Mouse (Mus musculus) gastrocnemius, adult 18-20 months (tissue): ENCODE results near the gene Gen1. TPM values are rescaled to one million over a fixed set of nuclear protein-coding genes. Genes with fewer than 3 reads are reported as not detected.

Experiments used
- DNase-seq: peaks from one replicate; pipeline ENCODE4 v3.0.0; 2021; ENCODE audit warnings: low spot score
- total RNA-seq, 2 experiments: library from RNA; stranded (reverse); gene quantifications; 2 replicates each; pipeline ENCODE4 v1.2.3; 2021

Gene Gen1
- total RNA-seq, 2 experiments from 2014 or later, result 2.4 to 4.6 TPM

DNA sequence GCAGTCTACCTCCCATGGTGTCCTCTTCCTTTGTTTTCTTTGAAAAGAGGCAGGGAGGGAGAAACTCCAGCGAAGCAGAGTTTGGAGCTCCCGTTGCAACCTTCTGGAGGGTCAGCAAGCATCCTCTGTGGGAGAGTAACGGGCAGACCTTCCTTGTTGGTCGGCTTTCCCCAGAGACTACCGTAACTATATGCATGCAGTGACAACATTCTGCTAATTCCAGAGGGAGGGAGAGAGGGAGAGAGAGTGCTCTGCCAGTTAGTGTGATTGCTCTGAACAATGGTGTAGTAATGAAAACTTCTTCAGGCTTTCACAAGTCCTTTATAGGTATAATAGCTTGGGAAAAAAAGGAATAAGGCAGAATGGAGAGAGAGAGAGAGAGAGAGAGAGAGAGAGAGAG, 40.9 kb downstream of the Gen1 start:
- DNase-seq, result no peak

DNA sequence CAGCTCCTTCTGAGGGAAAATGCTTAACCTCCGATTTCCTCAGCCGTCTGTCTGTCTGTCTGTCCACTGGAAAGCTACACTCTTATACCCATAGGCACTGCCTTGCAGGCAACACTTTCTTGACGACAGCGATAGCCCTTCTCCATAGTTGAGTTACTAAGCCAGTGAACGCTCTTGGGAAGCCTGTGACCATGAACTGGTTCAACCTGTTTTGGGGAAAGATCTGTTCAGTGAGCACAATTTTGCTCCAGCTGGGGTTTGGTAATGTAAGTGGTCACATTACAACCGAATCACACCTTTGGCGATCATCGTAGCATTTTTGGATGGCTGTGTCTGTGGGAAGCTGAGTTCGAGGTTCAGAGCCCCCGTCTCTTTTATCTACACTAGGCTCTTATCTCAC, 42.5 kb downstream of the Gen1 start:
- DNase-seq, result no peak

DNA sequence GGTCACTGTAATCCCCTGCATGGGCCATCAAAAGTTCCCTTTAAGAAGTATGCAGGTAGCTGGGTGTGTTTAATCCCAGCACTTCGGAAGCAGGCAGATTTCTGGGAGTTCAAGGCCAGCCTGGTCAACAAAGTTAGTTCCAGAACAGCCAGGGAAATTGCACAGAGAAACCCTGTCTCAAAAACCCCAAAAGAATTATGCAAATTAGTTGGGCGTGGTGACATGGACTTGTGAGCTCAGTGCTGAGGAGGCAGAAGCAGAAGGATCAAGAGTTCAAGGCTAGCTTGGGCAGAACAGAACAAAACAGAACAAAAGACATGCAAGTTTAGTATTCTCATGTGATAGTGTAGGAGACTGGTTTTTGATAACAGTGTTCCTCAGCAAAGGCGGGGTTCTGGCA, 43.0 kb downstream of the Gen1 start:
- no peak for DNase-seq

DNA sequence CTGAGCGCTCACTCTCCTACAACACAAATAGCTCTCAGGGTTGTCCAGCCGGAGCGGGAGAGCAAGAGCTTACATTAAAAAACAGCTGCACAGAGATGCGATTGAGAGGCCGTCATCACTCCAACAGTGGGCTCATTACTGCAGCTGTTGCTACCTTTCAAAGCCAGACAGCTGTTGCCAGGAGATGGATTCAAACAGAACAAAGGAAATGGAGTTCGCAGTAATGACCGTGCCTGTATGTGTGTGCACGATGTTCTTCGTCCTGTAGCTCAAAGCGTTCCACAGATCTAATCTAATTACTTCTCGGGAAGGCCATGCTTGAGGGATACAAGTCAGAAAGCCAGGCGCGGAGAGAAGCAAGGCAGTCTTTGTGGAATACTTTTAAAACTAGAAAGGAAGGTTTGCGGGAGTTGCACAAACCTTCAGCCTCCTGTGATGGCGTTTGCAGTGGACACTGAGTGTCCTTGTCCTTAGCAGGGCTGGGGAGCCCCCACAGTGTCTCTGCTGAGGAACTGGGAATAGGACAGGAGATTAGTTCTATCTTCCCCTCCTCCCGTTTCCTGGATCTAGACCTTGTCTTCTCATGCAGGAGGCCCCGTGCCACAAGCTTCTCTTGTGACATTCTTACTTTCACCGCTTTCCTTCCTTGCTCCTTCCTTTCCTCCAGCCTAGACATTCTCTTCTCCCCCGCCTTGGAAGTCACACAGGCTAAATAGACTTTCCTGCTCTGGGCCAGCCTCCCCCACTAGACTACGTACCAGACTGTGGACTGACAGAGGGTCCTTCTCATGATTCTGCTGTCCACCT, 43.9 kb downstream of the Gen1 start:
- DNase-seq, result peak; percentile 24

DNA sequence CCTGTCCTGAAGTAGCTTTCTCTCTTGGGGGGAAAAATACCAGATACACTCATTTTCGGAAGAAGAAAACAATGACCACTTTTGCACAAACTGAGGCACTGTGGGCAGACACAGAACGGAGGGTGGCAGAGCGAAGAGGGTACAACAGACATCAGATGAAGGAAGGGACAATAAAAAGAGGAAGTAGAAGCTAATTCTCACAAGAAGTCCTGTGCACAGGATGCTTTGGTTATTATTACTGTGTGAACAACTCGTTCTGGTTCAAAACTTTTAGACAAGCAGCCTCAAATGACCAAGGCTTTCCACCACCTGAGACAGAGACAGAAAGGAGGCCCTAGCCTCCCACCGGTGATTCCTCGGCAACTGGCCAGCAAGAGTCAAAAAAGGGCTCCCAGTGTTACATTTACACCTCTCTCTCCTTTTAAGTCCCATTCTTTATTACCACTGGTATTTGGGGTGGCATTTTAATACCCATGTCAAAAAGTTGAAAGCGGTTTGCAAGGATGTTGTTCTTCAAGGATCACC, 47.8 kb downstream of the Gen1 start:
- DNase-seq, result no peak

DNA sequence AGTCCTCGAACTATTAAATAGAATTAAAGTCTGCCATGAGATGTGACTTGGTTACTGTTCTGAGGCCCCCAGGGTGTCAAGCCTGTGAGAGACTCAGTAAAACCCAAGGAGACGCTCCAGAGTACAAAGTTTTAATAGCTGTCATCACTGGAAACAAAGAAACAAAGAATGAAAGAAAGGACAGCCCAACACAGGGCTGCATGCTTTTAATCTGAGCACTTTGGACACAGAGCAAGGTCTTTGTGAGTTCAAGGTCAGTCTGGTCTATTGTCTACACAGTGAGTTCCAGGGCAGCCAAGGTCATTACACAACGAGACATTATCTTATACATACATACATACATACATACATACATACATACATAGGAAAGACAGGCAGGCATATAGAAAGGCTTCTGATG, 49.1 kb downstream of the Gen1 start:
- DNase-seq, result no peak

DNA sequence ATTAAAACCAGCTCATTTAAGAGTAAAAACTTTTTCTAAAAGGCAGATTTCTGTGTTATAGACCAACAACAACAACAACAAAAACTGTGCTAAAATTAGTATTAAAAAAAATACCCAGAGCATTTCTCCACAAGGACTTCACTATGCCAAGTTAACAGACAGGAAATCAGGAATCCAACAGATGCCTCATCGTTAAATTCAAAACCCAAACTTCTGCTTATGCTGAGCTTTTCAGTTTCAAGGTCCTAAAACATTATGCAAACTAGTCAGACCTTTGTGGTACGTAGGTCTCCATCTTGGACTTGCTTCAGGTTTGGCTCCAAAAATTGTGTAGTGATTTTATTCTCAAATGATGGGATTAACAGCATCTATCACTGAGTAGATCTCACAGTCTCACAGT, 50.0 kb downstream of the Gen1 start:
- no peak for DNase-seq

DNA sequence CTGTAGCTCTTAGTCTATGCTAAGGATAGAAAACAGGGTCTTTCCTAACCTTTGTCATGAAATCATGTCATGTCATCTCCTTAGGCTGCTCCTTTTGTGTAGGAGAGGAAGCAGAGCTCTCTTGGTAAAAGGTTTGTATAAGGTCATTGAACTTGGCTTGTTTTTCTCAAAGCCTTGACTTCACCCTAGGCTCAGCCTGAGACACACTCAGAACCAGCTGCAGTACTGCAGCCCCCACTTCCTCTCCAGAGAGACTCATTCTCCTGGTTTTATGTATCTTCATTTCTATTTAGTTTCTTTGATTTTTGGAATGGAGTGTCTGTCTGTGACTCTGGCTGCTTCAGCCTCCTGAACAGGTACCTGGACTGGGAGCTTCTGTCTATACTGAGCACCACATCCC, 50.8 kb downstream of the Gen1 start:
- no peak for DNase-seq

DNA sequence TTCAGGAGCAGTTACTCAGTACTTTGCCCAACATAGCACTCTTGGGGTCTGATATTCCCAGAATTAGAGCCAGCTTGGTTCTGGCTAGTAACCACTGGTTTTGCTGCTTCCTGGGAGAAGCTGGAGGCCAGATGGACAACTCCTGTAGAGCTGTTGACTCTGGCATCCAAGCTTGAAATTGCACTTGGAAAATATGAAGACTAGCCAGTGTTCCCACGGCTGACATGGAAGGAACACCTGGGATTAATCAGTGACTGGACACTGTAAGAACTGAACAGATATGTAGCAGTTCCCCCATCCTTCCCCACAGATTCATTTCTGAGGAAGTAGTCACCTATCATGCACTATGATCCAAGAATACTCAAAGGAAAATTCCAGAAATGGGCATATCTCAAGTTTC, 52.7 kb downstream of the Gen1 start:
- DNase-seq, result no peak

DNA sequence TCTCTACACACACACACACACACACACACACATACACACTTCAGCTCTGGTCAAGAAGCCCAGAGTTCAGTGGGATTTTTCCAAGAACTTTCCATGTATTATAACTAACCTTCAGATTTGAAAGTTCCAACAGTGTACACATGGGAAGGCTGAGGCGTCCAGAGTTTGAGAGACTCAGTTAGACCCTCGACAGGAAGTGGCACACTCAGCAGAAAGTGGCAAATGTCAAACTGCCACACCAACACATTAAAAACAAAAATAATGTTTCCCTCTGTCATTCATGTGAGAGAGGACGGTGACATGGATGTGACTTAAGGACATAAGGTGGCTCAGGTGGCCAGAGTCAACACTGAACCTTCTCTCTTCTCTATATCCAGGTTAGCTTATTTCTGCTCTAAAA, 55.2 kb downstream of the Gen1 start:
- no peak for DNase-seq

DNA sequence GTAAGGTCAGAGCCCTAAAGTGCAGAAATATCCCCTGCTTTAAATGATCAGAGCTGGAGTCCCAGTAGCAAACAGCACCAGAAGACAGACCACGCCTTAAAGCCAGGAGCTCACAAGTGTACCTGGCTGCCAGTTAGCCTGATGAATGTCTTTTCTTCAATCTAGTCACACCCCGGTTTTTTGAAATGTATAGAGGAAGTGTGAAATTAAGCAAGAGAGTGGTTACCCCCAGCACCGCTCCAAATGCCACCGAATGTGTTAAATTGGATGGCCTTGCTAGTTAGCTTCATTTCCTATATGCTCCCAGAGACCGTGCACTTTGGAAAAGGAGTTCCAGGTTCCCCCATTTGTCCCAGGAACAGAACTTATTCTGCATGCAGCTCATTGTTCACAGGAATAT, 56.0 kb downstream of the Gen1 start:
- no peak for DNase-seq

DNA sequence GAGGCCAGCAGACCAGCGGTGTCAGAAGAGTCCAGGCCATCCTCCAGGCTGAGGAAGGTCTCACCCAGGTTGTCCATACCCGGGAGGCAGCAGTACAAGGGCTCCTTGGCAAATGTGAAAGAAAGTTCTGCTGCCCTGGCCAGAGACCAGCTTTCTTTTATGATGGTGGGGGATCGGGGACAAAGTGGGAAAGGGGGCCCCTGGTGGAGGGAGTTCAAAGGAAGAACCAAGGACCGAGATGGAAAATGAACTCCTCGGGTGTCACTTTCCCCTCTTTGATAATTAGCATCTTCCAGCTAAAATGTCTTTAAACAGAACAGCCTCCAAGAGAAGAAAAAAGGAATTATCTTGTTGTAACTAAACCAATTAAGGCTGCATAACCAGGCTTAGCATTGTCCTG, 56.7 kb downstream of the Gen1 start, which contains the start of gene Msgn1:
Gene Msgn1, minus strand, starts transcription at position 101 of the 400 bp plus-strand sequence.
- DNase-seq, result no peak

DNA sequence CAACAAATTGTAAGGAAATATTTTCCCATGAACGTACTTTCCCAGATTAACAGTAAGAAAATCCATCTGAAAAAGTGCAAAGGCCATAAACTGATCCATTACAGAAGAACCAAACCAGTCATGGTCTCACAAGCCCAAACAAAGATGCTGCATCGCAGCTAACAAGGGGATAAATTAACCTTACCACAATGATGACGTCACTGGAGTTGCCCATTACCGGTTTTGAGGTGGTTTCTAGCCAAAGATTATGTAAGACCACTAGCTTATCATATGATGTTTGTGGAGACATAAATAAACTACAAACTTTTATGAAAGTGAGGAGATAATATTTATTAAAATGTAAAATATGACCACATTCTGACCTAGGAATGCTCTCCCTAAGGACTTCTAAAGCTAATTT, 59.3 kb downstream of the Gen1 start:
- no peak for DNase-seq

DNA sequence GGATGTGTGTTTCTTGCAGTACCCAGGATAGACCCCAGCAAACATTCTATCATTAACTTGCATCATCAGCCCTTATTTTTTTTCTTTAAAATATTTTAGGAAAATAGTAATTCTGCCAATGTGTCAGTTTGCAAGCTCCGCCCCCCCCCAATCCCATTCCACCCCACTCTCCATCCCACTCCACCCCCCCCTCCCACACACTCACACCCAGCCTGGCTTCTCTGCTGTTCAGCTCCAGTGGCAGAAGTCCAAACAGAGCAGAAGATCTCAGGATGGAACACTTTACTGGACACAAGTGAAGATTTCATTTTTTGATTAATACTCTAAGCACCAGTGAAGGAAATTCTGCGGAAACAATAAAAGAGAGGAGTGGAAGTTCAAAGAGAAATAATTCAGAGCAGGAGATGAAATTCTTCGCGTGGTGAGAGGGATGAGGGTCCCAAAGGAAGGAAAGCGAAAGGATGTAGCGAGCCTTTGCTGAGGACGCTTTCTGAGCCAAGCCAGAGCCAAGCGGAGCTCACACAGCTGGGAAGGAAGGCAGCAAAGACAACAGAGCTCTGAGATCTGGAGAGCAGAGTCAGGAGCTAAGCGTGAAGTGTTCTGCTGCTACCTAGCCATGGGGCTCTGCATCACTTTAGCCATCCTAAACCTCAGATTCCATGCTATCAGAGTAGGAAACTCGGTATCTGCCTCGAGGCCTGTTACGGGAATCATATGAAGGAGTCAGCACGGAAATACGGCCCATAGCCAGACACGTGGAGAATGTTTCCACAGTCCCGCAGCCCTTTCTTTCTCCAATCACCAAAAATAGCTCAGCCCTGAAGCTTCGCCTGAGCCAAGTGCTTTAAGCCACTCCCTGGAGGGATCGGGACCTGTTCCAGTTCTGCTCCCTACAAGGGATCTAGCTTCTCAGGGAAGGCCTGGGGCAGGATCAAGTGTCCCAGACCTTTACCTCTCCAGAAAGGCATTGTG, 61.6 kb downstream of the Gen1 start:
- peak; percentile 93 for DNase-seq

DNA sequence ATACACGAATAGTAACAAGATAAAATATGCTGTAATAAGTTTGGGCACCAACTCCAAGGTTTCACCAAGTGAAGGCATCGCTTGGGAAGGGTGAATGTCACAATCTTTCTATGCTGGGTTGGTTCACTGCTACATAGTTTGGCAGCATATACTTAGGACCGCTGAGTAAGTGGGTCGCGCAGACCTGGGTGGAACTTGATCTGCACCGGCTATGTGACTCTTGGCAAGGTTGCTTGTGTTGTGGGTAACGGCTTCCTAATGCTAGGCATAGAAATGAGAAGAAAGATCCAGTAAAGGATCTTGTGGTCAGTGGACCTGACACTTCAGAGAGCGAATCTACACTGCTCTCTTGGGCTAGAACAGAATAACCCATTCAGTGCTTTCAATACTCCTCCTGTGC, 63.1 kb downstream of the Gen1 start:
- DNase-seq, result peak; percentile 62

DNA sequence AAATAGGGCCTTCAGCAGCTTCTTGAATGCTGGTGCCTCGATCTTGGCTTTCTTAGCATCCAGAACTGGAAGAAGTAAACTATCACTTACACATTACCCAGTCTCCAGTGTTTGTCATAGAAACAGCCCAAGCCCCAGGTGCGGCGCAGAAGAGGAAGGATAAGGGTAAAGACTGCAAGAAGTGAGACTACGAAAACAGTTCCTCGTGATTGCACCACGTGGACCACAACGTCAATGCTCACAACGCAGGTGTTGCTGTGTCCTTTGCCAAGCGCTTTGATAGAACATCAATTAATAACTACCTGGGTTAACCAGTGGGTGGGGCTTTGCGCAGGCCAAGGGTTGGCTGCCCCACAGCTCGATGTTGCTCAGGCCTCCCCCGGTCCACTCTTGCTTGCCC, 64.9 kb downstream of the Gen1 start:
- no peak for DNase-seq

DNA sequence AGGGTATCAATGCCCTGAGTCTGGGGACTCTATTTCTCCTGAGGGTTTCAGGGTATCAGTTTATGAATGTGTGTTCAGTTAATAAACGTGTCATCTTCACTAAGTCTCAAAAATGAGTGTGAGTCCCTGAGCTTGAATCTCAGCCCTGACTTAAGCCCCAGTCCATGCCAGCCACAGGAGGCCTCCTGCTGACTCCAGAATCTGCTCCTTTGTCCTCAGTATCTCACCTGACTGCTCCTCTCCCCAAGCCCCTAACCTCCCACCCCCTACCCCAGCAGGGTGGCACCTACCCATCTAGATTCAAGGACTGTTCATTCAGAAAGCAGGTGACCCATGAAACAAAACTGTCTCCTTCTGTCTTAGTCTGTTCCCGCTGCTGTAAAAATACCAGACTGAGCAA, 67.0 kb downstream of the Gen1 start:
- DNase-seq, result no peak

DNA sequence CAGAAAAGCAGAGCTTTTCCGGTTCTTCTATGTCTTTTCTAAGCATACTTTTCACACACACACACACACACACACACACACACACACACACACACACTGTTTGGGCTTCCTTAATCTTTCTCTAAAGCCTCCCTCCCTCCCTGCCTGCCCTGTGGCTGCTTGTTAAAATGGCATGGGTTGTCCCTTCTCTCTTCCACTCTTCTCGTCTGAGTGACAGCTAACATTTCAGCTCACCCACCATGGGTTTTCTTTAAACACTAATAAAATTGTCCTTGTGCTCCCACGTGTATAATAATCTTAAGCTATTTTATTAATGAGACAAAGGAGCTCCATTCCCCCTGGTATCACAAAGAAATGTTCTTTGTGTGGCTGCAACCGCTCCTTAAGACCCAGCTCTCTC, 67.6 kb downstream of the Gen1 start:
- no peak for DNase-seq

DNA sequence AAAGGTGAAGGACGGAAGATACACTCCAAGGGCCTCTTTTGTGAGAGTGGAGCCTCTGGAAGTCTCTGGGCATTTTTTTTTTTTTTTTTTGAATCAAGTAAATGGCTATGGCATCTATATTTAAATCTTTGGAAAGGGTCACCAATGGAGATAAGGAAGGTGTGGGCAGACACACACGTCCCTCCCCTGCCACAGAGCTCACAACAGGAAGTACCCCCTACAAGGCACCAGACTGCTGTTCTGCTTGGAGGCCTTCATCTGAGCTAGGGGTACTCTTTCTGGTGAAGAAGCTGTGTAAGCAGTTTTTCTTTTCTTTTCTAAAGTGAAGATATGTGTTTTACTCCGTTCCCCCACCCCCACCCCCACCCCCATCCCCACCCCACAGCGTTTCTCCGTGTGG, 68.8 kb downstream of the Gen1 start:
- DNase-seq, result no peak

DNA sequence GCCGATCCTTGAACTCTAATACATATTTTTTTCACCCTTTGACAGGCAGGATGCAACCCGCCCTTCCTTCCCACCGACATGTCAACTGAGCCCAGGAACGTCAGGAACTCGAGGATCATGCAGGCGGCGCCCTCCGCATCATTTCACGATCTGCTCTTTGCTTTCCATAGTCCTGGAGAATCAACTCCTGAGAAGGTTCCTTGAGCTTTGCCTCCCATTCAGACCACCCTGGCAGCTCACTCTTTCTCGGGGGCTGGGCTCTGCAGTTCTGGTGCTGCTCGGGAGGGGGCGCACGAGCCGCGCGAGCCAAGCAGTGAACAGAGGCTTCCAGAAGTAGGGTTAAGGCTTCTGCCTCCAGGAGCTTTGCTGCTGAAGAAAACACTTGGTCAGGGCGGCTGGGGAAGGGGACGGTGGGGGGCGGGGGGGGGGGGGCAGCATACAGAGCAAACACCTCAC, 69.4 kb downstream of the Gen1 start:
- peak; percentile 79 for DNase-seq

DNA sequence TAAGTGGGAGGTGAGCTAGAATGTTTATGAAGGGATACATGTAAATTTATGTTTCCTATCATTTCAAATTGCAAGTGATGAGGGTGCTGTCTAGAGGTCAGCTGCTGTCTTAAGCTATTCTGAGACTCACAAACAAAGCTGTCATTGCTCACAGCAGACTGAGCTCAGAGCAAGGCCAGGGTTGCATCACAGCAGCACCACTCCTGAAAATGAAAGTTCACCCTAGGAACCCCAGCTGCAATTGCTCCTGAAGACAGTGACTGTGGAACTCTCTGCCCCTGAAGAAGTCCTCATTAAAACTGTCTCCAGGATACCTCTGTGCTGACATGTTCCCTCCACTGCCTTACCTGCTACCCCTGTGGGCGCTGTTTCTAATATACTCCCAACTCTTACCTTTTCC, 70.6 kb downstream of the Gen1 start:
- DNase-seq, result no peak
